Mouse (Mus musculus): ENCODE measurements around the gene Gm28539. TPM values are rescaled to one million over a fixed set of nuclear protein-coding genes. Genes with fewer than 3 reads are reported as not detected.

The Gm28539 gene
- not detected for polyA plus RNA-seq (2017; shearing (Covaris generic))

GRCm38 (mm10) chr16:18836468-18837208, at the start of gene Gm28539, which contains the start of gene 2510002D24Rik:
Gm28539 (plus strand) TSS chr16:18836584.
2510002D24Rik (plus strand) TSS chr16:18836578.

GRCm38 (mm10) chr16:18811468-18812384, 24.7 kb upstream of the Gm28539 start, which contains the start of the genes Ufd1 and Cdc45:
Ufd1 (plus strand) TSS chr16:18811779.
Cdc45 (minus strand) TSS chr16:18811987.

GRCm38 (mm10) chr16:18876442-18877308, 40.3 kb downstream of the Gm28539 start, which contains the start of the genes Mrpl40 and Hira:
Mrpl40 (minus strand) TSS chr16:18876862.
Hira (plus strand) TSS chr16:18877037.

Other genes with a start within 250 kb of the Gm28539 start
- gene Tbx1, start 245.9 kb upstream of the Gm28539 start, polyA plus RNA-seq (2017; shearing (Covaris generic)), result under 1 TPM in 1 of 2 experiments, not detected in 1; 0.39 TPM
- gene Gp1bb, start 214.2 kb upstream of the Gm28539 start, polyA plus RNA-seq (2017; shearing (Covaris generic)), result under 1 TPM in 1 of 2 experiments, not detected in 1; 0.18 TPM
- gene Gm49601, start 210.2 kb upstream of the Gm28539 start, polyA plus RNA-seq (2017; shearing (Covaris generic)), result not detected
- gene Sept5, start 206.6 kb upstream of the Gm28539 start, polyA plus RNA-seq (2017; shearing (Covaris generic)), result under 1 TPM in 1 of 2 experiments, not detected in 1; 0.91 TPM
- gene Cldn5, start 59.7 kb upstream of the Gm28539 start, polyA plus RNA-seq (2017; shearing (Covaris generic)), result under 1 TPM; 0.16 to 0.49 TPM
- gene Ufd1, start 24.8 kb upstream of the Gm28539 start, polyA plus RNA-seq (2017; shearing (Covaris generic)), result 100 to 1,000 TPM; 120 to 159 TPM
- gene Cdc45, start 24.6 kb upstream of the Gm28539 start, polyA plus RNA-seq (2017; shearing (Covaris generic)), result 10 to 100 TPM; 14.8 to 19.0 TPM
- gene 2510002D24Rik, start within 50 bp of the Gm28539 start, polyA plus RNA-seq (2017; shearing (Covaris generic)), result 10 to 100 TPM; 65.2 to 95.3 TPM
- 10 to 100 TPM; 92.6 to 93.2 TPM for gene Mrpl40, start 40.3 kb downstream of the Gm28539 start, polyA plus RNA-seq (2017; shearing (Covaris generic))
- gene Hira, start 40.5 kb downstream of the Gm28539 start, polyA plus RNA-seq (2017; shearing (Covaris generic)), result 10 to 100 TPM; 19.8 to 23.5 TPM